Comparison of ENCODE assay signal across 9 mouse cellular contexts in the genomic region with DNA sequence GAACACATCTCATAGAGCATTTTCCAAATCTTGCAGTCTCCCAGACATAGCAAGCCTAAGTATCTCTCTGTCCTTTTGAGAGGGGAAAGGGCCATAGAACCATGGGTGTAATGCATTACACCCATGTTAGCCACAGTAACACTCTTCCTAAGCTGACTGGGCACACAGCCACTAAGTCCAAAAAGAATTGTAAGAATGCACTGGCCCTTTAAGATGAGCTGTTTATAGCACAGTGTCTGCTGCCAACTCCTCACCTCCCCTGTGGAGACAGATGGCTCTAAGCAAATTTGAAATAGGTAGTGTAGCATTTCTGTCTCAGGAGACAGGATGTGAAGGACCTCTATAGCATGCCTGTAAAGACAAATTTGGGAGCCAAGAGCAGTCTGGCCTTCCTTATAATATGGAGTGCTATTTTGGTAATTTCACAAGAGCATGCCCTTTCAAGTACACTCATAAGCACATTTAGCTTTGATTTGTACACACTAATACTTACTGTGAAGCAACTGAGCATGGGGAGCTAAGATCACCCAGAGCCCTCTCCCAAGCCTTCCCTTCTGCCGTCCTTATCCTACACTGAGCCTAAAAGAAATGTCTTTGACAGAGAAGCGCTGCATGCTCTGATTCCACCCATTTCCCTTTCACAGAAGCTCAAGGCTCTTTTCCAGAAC.
A peak's percentile ranks its signal among the peaks of the same experiment; 100 is the strongest.
DNase-seq lines count a peak whose midpoint lies in the region; ATAC-seq and TF ChIP-seq lines count a peak whose summit lies in the region.
"Had no signal": no experiment of that assay in that cellular context is flagged by ENCODE, and none has a peak within 500 bp of the region (broad histone marks: within the 10 kb centered on the region; RNA-seq: fewer than 3 reads in every experiment).

No protein-coding gene starts in this region.

- H3K4me1 ChIP-seq in limb, embryonic 13.5 days = peaks cover 7% of the 10 kb centered on the region
- H3K4me1 ChIP-seq in limb, embryonic 10.5 days = peaks cover 7% of the 10 kb centered on the region
- H3K4me1 ChIP-seq in heart, postnatal 0 days (ENCODE audit: control insufficient read depth, insufficient read depth) = peaks cover 14% of the 10 kb centered on the region; the same call in 1 of the 2 replicates
- no peaks in the 10 kb centered on the region; the same call in 1 of the 2 replicates for H3K4me1 ChIP-seq in intestine, postnatal 0 days (replicated peaks; ENCODE audit: control insufficient read depth, insufficient read depth, low read length)
- H3K4me1 ChIP-seq: megakaryocyte, embryonic 14.5 days had no signal

- H3K27ac ChIP-seq in limb, embryonic 13.5 days = no peak overlapping the region
- H3K27ac ChIP-seq in limb, embryonic 10.5 days = no peak overlapping the region
- H3K27ac ChIP-seq in heart, postnatal 0 days (ENCODE audit: low read depth) = peak overlapping the region; percentile 51
- H3K27ac ChIP-seq in intestine, postnatal 0 days (ENCODE audit: low read depth, low read length) = no peak overlapping the region

- TF ChIP-seq EP300 in heart, postnatal 0 days (IDR thresholded peaks at IDR 0.05; ENCODE audit: low read depth) = no peak

- H3K9ac ChIP-seq in limb, embryonic 13.5 days = no peak overlapping the region
- H3K9ac ChIP-seq in heart, postnatal 0 days (replicated peaks; ENCODE audit: low read depth, low read length) = no peak overlapping the region
- H3K9ac ChIP-seq in intestine, postnatal 0 days (ENCODE audit: low read depth, low read length) = no peak overlapping the region

- no peak overlapping the region for H3K4me3 ChIP-seq in limb, embryonic 13.5 days
- no peak overlapping the region for H3K4me3 ChIP-seq in limb, embryonic 10.5 days
- H3K4me3 ChIP-seq in heart, postnatal 0 days (ENCODE audit: low read depth, low read length) = no peak overlapping the region
- no peak overlapping the region for H3K4me3 ChIP-seq in intestine, postnatal 0 days (ENCODE audit: low read depth, low read length)
- H3K4me3 ChIP-seq: megakaryocyte, embryonic 14.5 days had no signal

- H3K9me3 ChIP-seq in limb, embryonic 13.5 days = peaks cover 9% of the 10 kb centered on the region
- H3K9me3 ChIP-seq in limb, embryonic 10.5 days (replicated peaks) = no peaks in the 10 kb centered on the region
- no peaks in the 10 kb centered on the region for H3K9me3 ChIP-seq in heart, postnatal 0 days (replicated peaks; ENCODE audit: control insufficient read depth, low read length)
- no peaks in the 10 kb centered on the region for H3K9me3 ChIP-seq in intestine, postnatal 0 days (ENCODE audit: control insufficient read depth)
- H3K9me3 ChIP-seq: megakaryocyte, embryonic 14.5 days had no signal

- DNase-seq in limb, embryonic 10.5 days (ENCODE audit: low spot score) = no peak
- DNase-seq in cerebellum, postnatal 10 days = peak; percentile 93 to 94
- peak; percentile 84 for DNase-seq in heart, postnatal 0 days (ENCODE audit: low spot score)
- DNase-seq in right cerebral cortex, postnatal 25 days = peak; percentile 28
- DNase-seq in yolk sac, embryonic 10.5 days (ENCODE audit: low spot score) = no peak

- H3K27me3 ChIP-seq in limb, embryonic 13.5 days = no peaks in the 10 kb centered on the region
- H3K27me3 ChIP-seq in limb, embryonic 10.5 days (ENCODE audit: low read depth, poor library complexity, severe bottlenecking) = no peaks in the 10 kb centered on the region
- H3K27me3 ChIP-seq in heart, postnatal 0 days (ENCODE audit: control insufficient read depth, insufficient read depth, low read length) = no peaks in the 10 kb centered on the region
- H3K27me3 ChIP-seq in intestine, postnatal 0 days (replicated peaks; ENCODE audit: control insufficient read depth, insufficient read depth, low read length) = no peaks in the 10 kb centered on the region

- H3K36me3 ChIP-seq in limb, embryonic 13.5 days = no peaks in the 10 kb centered on the region
- no peaks in the 10 kb centered on the region for H3K36me3 ChIP-seq in limb, embryonic 10.5 days
- no peaks in the 10 kb centered on the region for H3K36me3 ChIP-seq in heart, postnatal 0 days (replicated peaks; ENCODE audit: control insufficient read depth, insufficient read depth, low read length)
- no peaks in the 10 kb centered on the region for H3K36me3 ChIP-seq in intestine, postnatal 0 days (ENCODE audit: control insufficient read depth, insufficient read depth)

- ATAC-seq in limb, embryonic 13.5 days (ENCODE audit: low FRiP score, low read depth) = peak; percentile 66; the same call in 1 of the 2 replicates
- peak; percentile 82 for ATAC-seq in heart, postnatal 0 days (ENCODE audit: insufficient read depth, low read depth)
- no peak for ATAC-seq in intestine, postnatal 0 days
- ATAC-seq in megakaryocyte, adult 5-6 weeks (ENCODE audit: poor library complexity, severe bottlenecking) = no peak

- no peak overlapping the region for H3K4me2 ChIP-seq in limb, embryonic 13.5 days (replicated peaks)
- H3K4me2 ChIP-seq in heart, postnatal 0 days (ENCODE audit: low read depth, low read length) = no peak overlapping the region
- H3K4me2 ChIP-seq in intestine, postnatal 0 days (replicated peaks; ENCODE audit: low read depth) = no peak overlapping the region

- TF ChIP-seq CTCF in heart, postnatal 0 days (IDR thresholded peaks at IDR 0.05; ENCODE audit: low read depth) = no peak
- no peak for TF ChIP-seq CTCF in intestine, postnatal 0 days (IDR thresholded peaks at IDR 0.05; ENCODE audit: low read depth)

- 90% methylated on average over 2 of the region's 2 CpGs for WGBS in limb, embryonic 13.5 days
- WGBS in limb, embryonic 10.5 days = 86% methylated on average over 2 of the region's 2 CpGs
- WGBS in heart, postnatal 0 days = 52% methylated on average over 2 of the region's 2 CpGs
- WGBS in intestine, postnatal 0 days = 81% methylated on average over 2 of the region's 2 CpGs

Comparison
In these comparisons a context has a peak if more than half of its experiments do, and no peak if none do; other contexts are left out.
1. ATAC-seq: peak in limb, embryonic 13.5 days (single experiment) and heart, postnatal 0 days (single experiment); none in intestine, postnatal 0 days (single experiment) and megakaryocyte, adult 5-6 weeks (single experiment).
2. DNase-seq: peak in cerebellum, postnatal 10 days (2 of 2), heart, postnatal 0 days (single experiment) and right cerebral cortex, postnatal 25 days (single experiment); none in limb, embryonic 10.5 days (single experiment) and yolk sac, embryonic 10.5 days (single experiment).